Mouse (Mus musculus) neural tube, embryonic 12.5 days (tissue): ENCODE data around the gene Gm27021. TPM values are rescaled to one million over a fixed set of nuclear protein-coding genes. Genes with fewer than 3 reads are reported as not detected.
A peak's percentile ranks its signal among the peaks of the same experiment; 100 is the strongest.

Experiments used
- ATAC-seq: fragments of 200-750 bp; cut with Nextera tagmentation; 2 replicates; pipeline ENCODE4 v1.8.0; 2017; ENCODE audit warnings: low read depth, mild to moderate bottlenecking, moderate TSS enrichment, moderate library complexity; ENCODE audit not compliant: low FRiP score
- H3K27ac ChIP-seq: fragments of 300-500 bp; sonication (generic); 2 replicates; pipeline ENCODE4 v1.5.1; 2016
- H3K27me3 ChIP-seq: fragments of 300-500 bp; sonication (generic); replicated peaks from 2 replicates; pipeline ENCODE4 v1.6.1; 2016; ENCODE audit warnings: mild to moderate bottlenecking
- H3K36me3 ChIP-seq: fragments of 300-500 bp; sonication (generic); 2 replicates; pipeline ENCODE4 v1.6.1; 2016; ENCODE audit warnings: mild to moderate bottlenecking
- H3K4me1 ChIP-seq: fragments of 300-500 bp; sonication (generic); 2 replicates; pipeline ENCODE4 v1.6.1; 2016
- H3K4me2 ChIP-seq: fragments of 300-500 bp; sonication (generic); replicated peaks from 2 replicates; pipeline ENCODE4 v1.6.1; 2016; ENCODE audit warnings: mild to moderate bottlenecking
- H3K4me3 ChIP-seq: fragments of 300-500 bp; sonication (generic); 2 replicates; pipeline ENCODE4 v1.5.1; 2016
- H3K9ac ChIP-seq: fragments of 300-500 bp; sonication (generic); 2 replicates; pipeline ENCODE4 v1.6.1; 2016; ENCODE audit warnings: mild to moderate bottlenecking
- H3K9me3 ChIP-seq: fragments of 300-500 bp; sonication (generic); 2 replicates; pipeline ENCODE4 v1.6.1; 2016; ENCODE audit warnings: mild to moderate bottlenecking
- WGBS: fragments of 180-500 bp; shearing (Covaris S2); methylation state at CpG from one replicate; pipeline ENCODE4 v1.1.7; 2016; 5-methylcytosine and 5-hydroxymethylcytosine counted together
- polyA plus RNA-seq: library from polyadenylated mRNA; unstranded; fragments of >200 nt; fragmentation: Nextera tagmentation; extraction: Ambion mirVana; gene quantifications from 2 replicates; pipeline ENCODE4 v1.2.1, GENCODE M21; 2016

Gm27021 gene
- polyA plus RNA-seq, 1 experiment from 2014 or later, result 2.4 TPM

GRCm38 (mm10) chr8:120631441-120632375 is 36.2 kb downstream of the Gm27021 start:
- peaks cover 39% of the 10 kb centered on the region for H3K27me3 ChIP-seq
- H3K4me2 ChIP-seq, result no peak overlapping the region
- H3K36me3 ChIP-seq, result no peaks in the 10 kb centered on the region
- no peak overlapping the region for H3K27ac ChIP-seq
- 76% methylated on average over 21 of the region's 21 CpGs for WGBS
- H3K9me3 ChIP-seq, result no peaks in the 10 kb centered on the region
- no peak overlapping the region for H3K4me3 ChIP-seq
- no peak for ATAC-seq
- no peak overlapping the region for H3K9ac ChIP-seq
- H3K4me1 ChIP-seq, result peaks cover 20% of the 10 kb centered on the region

- Histone ChIP-seq H3K9me3 (no peaks in the 10 kb centered on the region), H3K4me1 (peaks cover 20% of the 10 kb centered on the region), H3K4me3 (no peak overlapping the region), H3K27ac (no peak overlapping the region), H3K9ac (no peak overlapping the region), H3K36me3 (no peaks in the 10 kb centered on the region), H3K27me3 (peaks cover 36% of the 10 kb centered on the region), H3K4me2 (no peak overlapping the region)
- ATAC-seq, result no peak
- WGBS, result 38% methylated on average over 6 of the region's 6 CpGs
Measured at GRCm38 (mm10) chr8:120630848-120631247, 37.0 kb downstream of the Gm27021 start.

GRCm38 (mm10) chr8:120630031-120630430 is 37.8 kb downstream of the Gm27021 start:
- Histone ChIP-seq H3K36me3 (no peaks in the 10 kb centered on the region), H3K9ac (no peak overlapping the region), H3K27ac (no peak overlapping the region), H3K4me2 (no peak overlapping the region), H3K27me3 (peaks cover 31% of the 10 kb centered on the region), H3K4me3 (no peak overlapping the region), H3K4me1 (peaks cover 20% of the 10 kb centered on the region), H3K9me3 (no peaks in the 10 kb centered on the region)
- 53% methylated on average over 5 of the region's 5 CpGs for WGBS
- no peak for ATAC-seq

GRCm38 (mm10) chr8:120627298-120627697 is 40.6 kb downstream of the Gm27021 start:
- no peak overlapping the region for H3K4me3 ChIP-seq
- 0 out of 2 replicates have a peak, but pooled peaks cover 8% of the 10 kb centered on the region for H3K27me3 ChIP-seq
- no peaks in the 10 kb centered on the region for H3K36me3 ChIP-seq
- H3K9ac ChIP-seq, result no peak overlapping the region
- no peaks in the 10 kb centered on the region; the same call in 1 of the 2 replicates for H3K4me1 ChIP-seq
- ATAC-seq, result no peak
- no peak overlapping the region for H3K27ac ChIP-seq
- 93% methylated on average over 5 of the region's 5 CpGs for WGBS
- H3K9me3 ChIP-seq, result no peaks in the 10 kb centered on the region
- no peak overlapping the region for H3K4me2 ChIP-seq

GRCm38 (mm10) chr8:120626461-120626860 is 41.4 kb downstream of the Gm27021 start:
- H3K36me3 ChIP-seq, result no peaks in the 10 kb centered on the region
- H3K9me3 ChIP-seq, result no peaks in the 10 kb centered on the region
- H3K4me1 ChIP-seq, result peaks cover 7% of the 10 kb centered on the region
- no peak overlapping the region for H3K4me2 ChIP-seq
- H3K27me3 ChIP-seq, result 0 out of 2 replicates have a peak, but pooled peaks cover 3% of the 10 kb centered on the region
- H3K4me3 ChIP-seq, result no peak overlapping the region
- H3K9ac ChIP-seq, result no peak overlapping the region
- H3K27ac ChIP-seq, result no peak overlapping the region
- WGBS, result 57% methylated on average over 11 of the region's 11 CpGs
- ATAC-seq, result no peak

- no peak for ATAC-seq
- no peak overlapping the region for H3K27ac ChIP-seq
- no peak overlapping the region for H3K4me2 ChIP-seq
- WGBS, result 29% methylated on average over 2 of the region's 2 CpGs
- no peak overlapping the region for H3K9ac ChIP-seq
- H3K4me1 ChIP-seq, result peaks cover 7% of the 10 kb centered on the region
- H3K4me3 ChIP-seq, result no peak overlapping the region
- H3K27me3 ChIP-seq, result no peaks in the 10 kb centered on the region
- H3K36me3 ChIP-seq, result no peaks in the 10 kb centered on the region
- H3K9me3 ChIP-seq, result no peaks in the 10 kb centered on the region
Measured at GRCm38 (mm10) chr8:120623608-120624007, 44.3 kb downstream of the Gm27021 start.

- 80% methylated on average over 14 of the region's 14 CpGs for WGBS
- no peak overlapping the region for H3K27ac ChIP-seq
Measured at GRCm38 (mm10) chr8:120622161-120622560, 45.7 kb downstream of the Gm27021 start.

GRCm38 (mm10) chr8:120620441-120620840 is 47.4 kb downstream of the Gm27021 start:
- ATAC-seq, result no peak
- Histone ChIP-seq H3K27me3 (no peaks in the 10 kb centered on the region), H3K4me3 (no peak overlapping the region), H3K4me2 (no peak overlapping the region), H3K4me1 (peaks cover 30% of the 10 kb centered on the region), H3K27ac (no peak overlapping the region), H3K9me3 (no peaks in the 10 kb centered on the region), H3K9ac (no peak overlapping the region), H3K36me3 (no peaks in the 10 kb centered on the region)
- WGBS, result 59% methylated on average over 7 of the region's 7 CpGs

More at GRCm38 (mm10) chr8:120622161-120622560, 45.7 kb downstream of the Gm27021 start:
- no peak overlapping the region for H3K4me3 ChIP-seq
- ATAC-seq, result no peak
- H3K27me3 ChIP-seq, result no peaks in the 10 kb centered on the region
- H3K36me3 ChIP-seq, result no peaks in the 10 kb centered on the region
- H3K9me3 ChIP-seq, result no peaks in the 10 kb centered on the region
- H3K4me2 ChIP-seq, result no peak overlapping the region
- no peak overlapping the region for H3K9ac ChIP-seq
- peaks cover 17% of the 10 kb centered on the region for H3K4me1 ChIP-seq

GRCm38 (mm10) chr8:120619235-120620180 is 48.4 kb downstream of the Gm27021 start:
- Histone ChIP-seq H3K4me2 (no peak overlapping the region), H3K4me1 (peaks cover 30% of the 10 kb centered on the region), H3K36me3 (no peaks in the 10 kb centered on the region), H3K9ac (no peak overlapping the region), H3K9me3 (no peaks in the 10 kb centered on the region), H3K4me3 (no peak overlapping the region), H3K27me3 (no peaks in the 10 kb centered on the region), H3K27ac (no peak overlapping the region; the same call in 1 of the 2 replicates)
- ATAC-seq, result no peak
- WGBS, result 78% methylated on average over 11 of the region's 11 CpGs

GRCm38 (mm10) chr8:120618110-120618509 is 49.8 kb downstream of the Gm27021 start:
- H3K4me3 ChIP-seq, result no peak overlapping the region
- peak; percentile 59 for ATAC-seq
- no peaks in the 10 kb centered on the region for H3K27me3 ChIP-seq
- H3K9me3 ChIP-seq, result no peaks in the 10 kb centered on the region
- H3K36me3 ChIP-seq, result no peaks in the 10 kb centered on the region
- no peak overlapping the region for H3K27ac ChIP-seq
- H3K4me2 ChIP-seq, result peak overlapping the region; percentile 32; the same call in 1 of the 2 replicates
- peaks cover 30% of the 10 kb centered on the region for H3K4me1 ChIP-seq
- 2% methylated on average over 6 of the region's 6 CpGs for WGBS
- H3K9ac ChIP-seq, result no peak overlapping the region

- no peaks in the 10 kb centered on the region for H3K9me3 ChIP-seq
- H3K4me2 ChIP-seq, result no peak overlapping the region
- no peaks in the 10 kb centered on the region for H3K27me3 ChIP-seq
- H3K4me3 ChIP-seq, result no peak overlapping the region
- H3K4me1 ChIP-seq, result peaks cover 27% of the 10 kb centered on the region
- 28% methylated on average over 7 of the region's 8 CpGs for WGBS
- ATAC-seq, result peak; percentile 70
- no peaks in the 10 kb centered on the region for H3K36me3 ChIP-seq
- 0 out of 2 replicates have a peak overlapping the region, but pooled peaks have one; percentile 33 for H3K9ac ChIP-seq
- peak overlapping the region; percentile 38; the same call in 1 of the 2 replicates for H3K27ac ChIP-seq
Measured at GRCm38 (mm10) chr8:120616663-120617626, 50.9 kb downstream of the Gm27021 start.
